In genomic region chr3:122511721-122512619, GRCm38 (mm10) we compare ENCODE assay signal across 12 mouse cellular contexts.
DNase-seq lines count a peak whose midpoint lies in the region; ATAC-seq and TF ChIP-seq lines count a peak whose summit lies in the region.
"Had no signal": no experiment of that assay in that cellular context is flagged by ENCODE, and none has a peak within 500 bp of the region (broad histone marks: within the 10 kb centered on the region; RNA-seq: fewer than 3 reads in every experiment).

No protein-coding gene starts in this region.

- 0 out of 2 replicates have a peak overlapping the region, but pooled peaks have one; percentile 10 for H3K27ac ChIP-seq in liver, embryonic 12.5 days
- no peak overlapping the region; the same call in 1 of the 2 replicates for H3K27ac ChIP-seq in liver, embryonic 11.5 days (ENCODE audit: low read depth, low read length)
- H3K27ac ChIP-seq in liver, embryonic 13.5 days, result peak overlapping the region; percentile 74
- H3K27ac ChIP-seq: embryonic facial prominence, embryonic 12.5 days; lung, embryonic 15.5 days; midbrain, embryonic 12.5 days had no signal

- H3K4me1 ChIP-seq in liver, embryonic 12.5 days, result peaks cover 30% of the 10 kb centered on the region
- peaks cover 34% of the 10 kb centered on the region for H3K4me1 ChIP-seq in liver, embryonic 11.5 days (replicated peaks; ENCODE audit: control insufficient read depth, insufficient read depth, low read length)
- H3K4me1 ChIP-seq in liver, embryonic 13.5 days (replicated peaks), result peaks cover 34% of the 10 kb centered on the region
- peaks cover 9% of the 10 kb centered on the region; the same call in 1 of the 2 replicates for H3K4me1 ChIP-seq in lung, adult 2 months (ENCODE audit: control insufficient read depth, insufficient read depth, low read length)
- H3K4me1 ChIP-seq: midbrain, embryonic 12.5 days had no signal

- no peak overlapping the region for H3K4me2 ChIP-seq in liver, embryonic 12.5 days
- no peak overlapping the region for H3K4me2 ChIP-seq in liver, embryonic 11.5 days
- H3K4me2 ChIP-seq in liver, embryonic 13.5 days, result 0 out of 2 replicates have a peak overlapping the region, but pooled peaks have one; percentile 14
- H3K4me2 ChIP-seq: embryonic facial prominence, embryonic 12.5 days; lung, embryonic 15.5 days; midbrain, embryonic 12.5 days had no signal

- H3K27me3 ChIP-seq in liver, embryonic 12.5 days (replicated peaks), result no peaks in the 10 kb centered on the region
- H3K27me3 ChIP-seq in liver, embryonic 11.5 days (replicated peaks; ENCODE audit: control insufficient read depth, insufficient read depth, low read length), result no peaks in the 10 kb centered on the region
- H3K27me3 ChIP-seq in liver, embryonic 13.5 days, result no peaks in the 10 kb centered on the region
- H3K27me3 ChIP-seq: lung, embryonic 15.5 days; midbrain, embryonic 12.5 days had no signal

- no peak for DNase-seq in liver, embryonic 11.5 days (ENCODE audit: low spot score)
- DNase-seq in kidney, adult 8-10 months, result peak; percentile 78 to 84
- DNase-seq in liver, embryonic 13.5 days, result no peak
- no peak for DNase-seq in B cell, adult 2 months
- no peak for DNase-seq in adipocyte (ENCODE audit: low spot score)
- no peak for DNase-seq in lung, adult 2 months
- DNase-seq: gastrocnemius, postnatal 10 days; thymus, postnatal 36 days had no signal

- no peaks in the 10 kb centered on the region for H3K36me3 ChIP-seq in liver, embryonic 12.5 days
- no peaks in the 10 kb centered on the region for H3K36me3 ChIP-seq in liver, embryonic 11.5 days (ENCODE audit: control insufficient read depth, insufficient read depth, low read length)
- no peaks in the 10 kb centered on the region for H3K36me3 ChIP-seq in liver, embryonic 13.5 days

- no peak for TF ChIP-seq POLR2A in lung, adult 2 months (IDR thresholded peaks at IDR 0.05; ENCODE audit: borderline replicate concordance, extremely low read depth, low read depth, low read length)

- no peak for ATAC-seq in liver, embryonic 12.5 days
- no peak for ATAC-seq in liver, embryonic 11.5 days (replicated peaks; ENCODE audit: low FRiP score)
- no peak for ATAC-seq in liver, embryonic 13.5 days (ENCODE audit: low read depth)

- no peaks in the 10 kb centered on the region for H3K9me3 ChIP-seq in liver, embryonic 12.5 days (replicated peaks)
- no peaks in the 10 kb centered on the region for H3K9me3 ChIP-seq in liver, embryonic 11.5 days (ENCODE audit: control insufficient read depth, low read length)
- no peaks in the 10 kb centered on the region for H3K9me3 ChIP-seq in liver, embryonic 13.5 days (replicated peaks)
- H3K9me3 ChIP-seq: embryonic facial prominence, embryonic 12.5 days; lung, embryonic 15.5 days; midbrain, embryonic 12.5 days had no signal

- H3K4me3 ChIP-seq in liver, embryonic 12.5 days, result no peak overlapping the region
- H3K4me3 ChIP-seq in liver, embryonic 11.5 days (ENCODE audit: low read depth, low read length), result no peak overlapping the region
- no peak overlapping the region for H3K4me3 ChIP-seq in liver, embryonic 13.5 days (replicated peaks)
- no peak overlapping the region for H3K4me3 ChIP-seq in lung, adult 2 months (replicated peaks; ENCODE audit: extremely low read depth, low read depth, low read length)
- H3K4me3 ChIP-seq: embryonic facial prominence, embryonic 12.5 days; lung, embryonic 15.5 days; midbrain, embryonic 12.5 days had no signal

- TF ChIP-seq CTCF in lung, adult 2 months (IDR thresholded peaks at IDR 0.05; ENCODE audit: insufficient read depth, low read length), result no peak

- WGBS in liver, embryonic 12.5 days (ENCODE audit: insufficient replicate concordance), result 63% methylated on average over 14 of the region's 14 CpGs
- WGBS in liver, embryonic 11.5 days, result 75% methylated on average over 14 of the region's 14 CpGs
- 67% methylated on average over 14 of the region's 14 CpGs for WGBS in liver, embryonic 13.5 days (ENCODE audit: insufficient replicate concordance)
- WGBS in lung, adult 2 months, result 76% methylated on average over 14 of the region's 14 CpGs

- H3K9ac ChIP-seq in liver, embryonic 12.5 days, result no peak overlapping the region
- H3K9ac ChIP-seq in liver, embryonic 11.5 days (ENCODE audit: low read depth, low read length), result no peak overlapping the region
- H3K9ac ChIP-seq in liver, embryonic 13.5 days, result no peak overlapping the region
- H3K9ac ChIP-seq: embryonic facial prominence, embryonic 12.5 days; lung, embryonic 15.5 days; midbrain, embryonic 12.5 days had no signal

Comparison
In these comparisons a context has a peak if more than half of its experiments do, and no peak if none do; other contexts are left out.
1. DNase-seq: peak in kidney, adult 8-10 months (2 of 2); none in liver, embryonic 11.5 days (single experiment), liver, embryonic 13.5 days (single experiment), B cell, adult 2 months (0 of 2), adipocyte (single experiment) and lung, adult 2 months (single experiment).